Mouse (Mus musculus) thymus, adult 2 months (tissue): ENCODE measurements around the gene Htr5b.

Source experiments
- CTCF ChIP-seq: fragments of 200-500 bp; IDR thresholded peaks from 2 replicates; pipeline ENCODE4 v1.5.1; 2012; ENCODE audit warnings: mild to moderate bottlenecking, control low read depth, low read length, moderate library complexity, borderline replicate concordance; ENCODE audit not compliant: control insufficient read depth, poor library complexity, insufficient read depth; ENCODE audit errors: extremely low read depth
- POLR2A ChIP-seq: fragments of 200-500 bp; IDR thresholded peaks from 2 replicates; pipeline ENCODE4 v1.6.1; 2012; ENCODE audit warnings: mild to moderate bottlenecking, low read length, control low read depth, moderate library complexity; ENCODE audit not compliant: control insufficient read depth, poor library complexity, insufficient read depth; ENCODE audit errors: extremely low read depth

DNA sequence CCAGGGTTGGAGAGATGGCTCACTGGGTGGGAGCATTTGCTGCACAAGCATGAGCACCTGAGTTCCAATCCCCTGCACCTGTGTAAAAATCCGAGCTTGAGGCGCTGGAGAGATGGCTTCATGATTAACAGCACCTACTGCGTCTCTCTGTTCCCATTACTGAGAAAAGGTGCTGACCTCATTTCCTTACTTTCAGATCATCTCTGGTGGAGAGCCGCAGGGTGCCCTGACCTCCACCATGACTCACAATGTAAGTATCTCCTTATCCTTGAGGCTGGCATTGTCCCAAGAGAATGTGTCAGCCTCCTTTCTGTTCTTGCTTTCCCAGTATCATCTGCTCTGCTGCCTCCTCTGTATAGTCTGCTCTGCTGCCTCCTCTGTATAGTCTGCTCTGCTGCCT lies 45.2 kb downstream of the Htr5b start:
- TF ChIP-seq POLR2A = no peak
- TF ChIP-seq CTCF = no peak
